Mouse (Mus musculus): ENCODE results near the gene 4931423N10Rik. TPM values are rescaled to one million over a fixed set of nuclear protein-coding genes. Genes with fewer than 3 reads are reported as not detected.

The 4931423N10Rik gene
- 0.24 TPM for polyA plus RNA-seq (2015; fragmentation: Illumina TruSeq; extraction: RNeasy Lipid Tissue Mini Kit (QIAGEN cat#74804); ENCODE audit: low read depth, low replicate concordance)

GRCm38 (mm10) chr2:23207070-23207526 is at the start of gene 4931423N10Rik:
4931423N10Rik (plus strand) TSS chr2:23207476.

Other genes starting within 250 kb of the 4931423N10Rik start
- gene Abi1, start 167.2 kb upstream of the 4931423N10Rik start, polyA plus RNA-seq (2015; fragmentation: Illumina TruSeq; extraction: RNeasy Lipid Tissue Mini Kit (QIAGEN cat#74804); ENCODE audit: low read depth, low replicate concordance) = 128 TPM
- gene Acbd5, start 139.3 kb upstream of the 4931423N10Rik start, polyA plus RNA-seq (2015; fragmentation: Illumina TruSeq; extraction: RNeasy Lipid Tissue Mini Kit (QIAGEN cat#74804); ENCODE audit: low read depth, low replicate concordance) = 68.0 TPM
- 0.52 TPM for gene Mastl, start 51.5 kb upstream of the 4931423N10Rik start, polyA plus RNA-seq (2015; fragmentation: Illumina TruSeq; extraction: RNeasy Lipid Tissue Mini Kit (QIAGEN cat#74804); ENCODE audit: low read depth, low replicate concordance)
- 69.1 TPM for gene Yme1l1, start 51.1 kb upstream of the 4931423N10Rik start, polyA plus RNA-seq (2015; fragmentation: Illumina TruSeq; extraction: RNeasy Lipid Tissue Mini Kit (QIAGEN cat#74804); ENCODE audit: low read depth, low replicate concordance)
- 3.0 TPM for gene Nxph2, start 113.8 kb downstream of the 4931423N10Rik start, polyA plus RNA-seq (2015; fragmentation: Illumina TruSeq; extraction: RNeasy Lipid Tissue Mini Kit (QIAGEN cat#74804); ENCODE audit: low read depth, low replicate concordance)